Mouse (Mus musculus) neutrophil, adult 5-6 weeks (primary cell): ENCODE results near the gene Igsf21. TPM values are rescaled to one million over a fixed set of nuclear protein-coding genes. Genes with fewer than 3 reads are reported as not detected.

Source experiments
- ATAC-seq: fragments of 151-379, 151-347 bp; 2 replicates; pipeline ENCODE4 v1.8.0; 2017; ENCODE audit warnings: mild to moderate bottlenecking, moderate TSS enrichment; ENCODE audit not compliant: insufficient number of reproducible peaks, poor library complexity, low FRiP score, severe bottlenecking; ENCODE audit errors: extremely low read depth
- total RNA-seq: library from RNA; stranded (forward); fragments of 200-1000 nt; gene quantifications from 2 replicates; pipeline ENCODE4 v1.2.3, GENCODE M21; 2017

The Igsf21 gene
- total RNA-seq, 1 experiment from 2014 or later = not detected

GRCm38 (mm10) chr4:140077615-140078014 is 169.0 kb downstream of the Igsf21 start:
- no peak for ATAC-seq

GRCm38 (mm10) chr4:140076852-140077563 is 169.6 kb downstream of the Igsf21 start:
- ATAC-seq = no peak

- no peak for ATAC-seq
These were observed 170.2 kb downstream of the Igsf21 start for GRCm38 (mm10) chr4:140076428-140076827.

- ATAC-seq = no peak
These were observed 175.5 kb downstream of the Igsf21 start for GRCm38 (mm10) chr4:140071047-140071446.

GRCm38 (mm10) chr4:140070331-140070652 is 176.3 kb downstream of the Igsf21 start:
- no peak for ATAC-seq

- no peak for ATAC-seq
These were observed 176.8 kb downstream of the Igsf21 start for GRCm38 (mm10) chr4:140069563-140070330.

- ATAC-seq = no peak
These were observed 178.1 kb downstream of the Igsf21 start for GRCm38 (mm10) chr4:140068468-140068867.

- ATAC-seq = no peak
These were observed 180.6 kb downstream of the Igsf21 start for GRCm38 (mm10) chr4:140066011-140066410.

- ATAC-seq = no peak
These were observed 183.4 kb downstream of the Igsf21 start for GRCm38 (mm10) chr4:140063153-140063671.

- no peak for ATAC-seq
These were observed 186.3 kb downstream of the Igsf21 start for GRCm38 (mm10) chr4:140060251-140060650.

- ATAC-seq = no peak
These were observed 193.5 kb downstream of the Igsf21 start for GRCm38 (mm10) chr4:140053042-140053441.

- ATAC-seq = no peak
These were observed 194.0 kb downstream of the Igsf21 start for GRCm38 (mm10) chr4:140052575-140052974.

- no peak for ATAC-seq
These were observed 198.7 kb downstream of the Igsf21 start for GRCm38 (mm10) chr4:140047807-140048362.

- ATAC-seq = no peak
These were observed 202.6 kb downstream of the Igsf21 start for GRCm38 (mm10) chr4:140043953-140044352.

GRCm38 (mm10) chr4:140038586-140039411 is 207.8 kb downstream of the Igsf21 start:
- no peak for ATAC-seq

- no peak for ATAC-seq
These were observed 208.7 kb downstream of the Igsf21 start for GRCm38 (mm10) chr4:140037784-140038387.

GRCm38 (mm10) chr4:140035232-140035631 is 211.4 kb downstream of the Igsf21 start:
- ATAC-seq = no peak

GRCm38 (mm10) chr4:140033394-140033793 is 213.2 kb downstream of the Igsf21 start:
- no peak for ATAC-seq

GRCm38 (mm10) chr4:140030415-140030814 is 216.2 kb downstream of the Igsf21 start:
- no peak for ATAC-seq
